Mouse (Mus musculus): ENCODE data around the gene Nod2. TPM values are rescaled to one million over a fixed set of nuclear protein-coding genes. Genes with fewer than 3 reads are reported as not detected.

Nod2 gene
- 0.48 TPM for polyA plus RNA-seq (2014; fragmentation: Illumina TruSeq; extraction: RNeasy Lipid Tissue Mini Kit (QIAGEN cat#74804); ENCODE audit: low replicate concordance)

GRCm38 (mm10) chr8:88646837-88647778 is at the start of gene Nod2:
Gene Nod2, plus strand, starts transcription at chr8:88647315.

GRCm38 (mm10) chr8:88635474-88636397 is 11.4 kb upstream of the Nod2 start, which contains the start of gene Snx20:
Gene Snx20, minus strand, starts transcription at chr8:88636128.

GRCm38 (mm10) chr8:88696721-88697641 is 49.9 kb downstream of the Nod2 start, which contains the start of gene Cyld:
Gene Cyld, plus strand, starts transcription at chr8:88697028.

Other genes with a start within 250 kb of the Nod2 start
- gene Nkd1, start 126.0 kb upstream of the Nod2 start, polyA plus RNA-seq (2014; fragmentation: Illumina TruSeq; extraction: RNeasy Lipid Tissue Mini Kit (QIAGEN cat#74804); ENCODE audit: low replicate concordance), result 0.71 TPM
- gene Snx20, start 11.2 kb upstream of the Nod2 start, polyA plus RNA-seq (2014; fragmentation: Illumina TruSeq; extraction: RNeasy Lipid Tissue Mini Kit (QIAGEN cat#74804); ENCODE audit: low replicate concordance), result 17.8 TPM
- gene Cyld, start 49.7 kb downstream of the Nod2 start, polyA plus RNA-seq (2014; fragmentation: Illumina TruSeq; extraction: RNeasy Lipid Tissue Mini Kit (QIAGEN cat#74804); ENCODE audit: low replicate concordance), result 73.0 TPM

Measured in small intestine, adult 10 weeks (tissue).